Mouse (Mus musculus) E14TG2a.4 (cell line): ENCODE results near the gene Ugt2b36.
"Not testable (repeated sequence)": the region's sequence is repeated elsewhere in the genome, so short reads cannot be mapped to it uniquely, and the experiment has no call there.

Source experiments
- H3K27me3 ChIP-seq: 2 replicates; pipeline ENCODE4 v1.6.1; 2014; ENCODE audit warnings: low read length, control low read depth; ENCODE audit not compliant: insufficient read depth
- H3K36me3 ChIP-seq: 2 replicates; pipeline ENCODE4 v1.6.1; 2014; ENCODE audit warnings: low read length, control low read depth; ENCODE audit not compliant: insufficient read depth
- H3K4me1 ChIP-seq: replicated peaks from 2 replicates; pipeline ENCODE4 v1.6.1; 2014; ENCODE audit warnings: low read depth, low read length, control low read depth
- H3K4me3 ChIP-seq: replicated peaks from 2 replicates; pipeline ENCODE4 v1.5.1; 2014; ENCODE audit warnings: mild to moderate bottlenecking, low read length
- H3K9me3 ChIP-seq: 2 replicates; pipeline ENCODE4 v1.6.1; 2014; ENCODE audit warnings: low read length, control low read depth
- CTCF ChIP-seq: conservative IDR thresholded peaks from 2 replicates; pipeline ENCODE4 v1.5.1; 2014; ENCODE audit warnings: low read length
- NANOG ChIP-seq: IDR thresholded peaks from 2 replicates; pipeline ENCODE4 v1.6.1; 2014; ENCODE audit warnings: borderline replicate concordance, low read length, mixed read lengths
- POU5F1 ChIP-seq: IDR thresholded peaks from 2 replicates; pipeline ENCODE4 v1.6.1; 2014; ENCODE audit warnings: low read length, borderline replicate concordance

Gene Ugt2b36

DNA sequence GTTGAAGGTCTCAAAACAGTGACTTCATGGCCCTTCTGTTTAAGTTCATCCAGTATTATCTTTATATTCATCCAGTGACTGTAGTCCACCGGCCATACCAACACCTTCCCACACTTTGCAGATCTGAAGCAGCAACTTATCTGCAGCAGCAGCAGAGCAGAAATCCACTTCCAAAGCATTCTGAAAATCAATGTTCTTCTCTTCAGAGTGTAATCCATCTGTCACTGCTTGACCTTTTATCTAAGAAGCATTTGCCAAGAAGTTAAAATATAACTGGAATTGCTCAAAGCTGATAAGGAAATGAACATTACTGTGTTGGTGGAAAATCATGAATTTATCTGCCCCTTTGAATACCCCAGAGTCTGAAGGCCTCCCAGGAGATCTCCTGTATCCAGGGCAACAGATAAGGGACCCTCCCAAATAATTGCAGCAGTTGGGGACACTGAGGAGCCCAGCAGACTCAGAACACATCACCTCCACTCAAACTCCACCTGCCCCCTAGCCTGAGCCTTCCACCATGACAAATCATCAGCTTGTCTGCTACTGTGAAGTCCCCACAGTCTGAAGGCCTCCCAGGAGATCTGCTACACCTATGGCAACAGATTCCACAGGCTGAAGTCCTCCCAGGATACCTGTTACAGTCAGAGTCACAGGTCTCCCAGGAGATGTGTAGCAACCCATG lies at the start of gene Ugt2b36:
Gene Ugt2b36 (minus strand): TSS at position 210 of the 682 bp plus-strand sequence.
- H3K4me3 ChIP-seq: no peak within 1 kb of the TSS
- no peak for TF ChIP-seq CTCF
- no peak for TF ChIP-seq POU5F1
- TF ChIP-seq NANOG: no peak
- H3K27me3 ChIP-seq: no peaks in the 10 kb centered on the region
- no peaks in the 10 kb centered on the region for H3K36me3 ChIP-seq
- no peaks in the 10 kb centered on the region for H3K9me3 ChIP-seq
- no peaks in the 10 kb centered on the region for H3K4me1 ChIP-seq

DNA sequence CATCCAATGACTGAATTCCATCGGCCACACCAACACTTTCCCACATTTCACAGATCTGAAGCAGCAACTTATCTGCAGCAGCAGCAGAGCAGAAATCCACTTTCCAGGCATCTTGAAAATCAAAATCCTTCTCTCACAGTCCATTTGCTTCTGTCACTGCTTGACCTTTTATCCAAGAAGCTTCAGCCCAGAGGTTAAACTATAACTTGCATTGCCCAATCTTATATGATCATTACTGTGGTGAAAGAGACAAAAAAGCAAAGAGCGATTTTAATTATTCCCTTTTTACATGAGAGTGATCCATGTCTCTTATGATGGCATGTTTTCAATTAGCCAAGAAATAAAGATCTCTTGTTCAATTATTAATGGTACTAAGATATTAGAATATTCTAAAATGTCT lies 47.8 kb upstream of the Ugt2b36 start, which contains the start of gene Ugt2b5:
Gene Ugt2b5 (minus strand): TSS at position 123 of the 400 bp plus-strand sequence.
- H3K27me3 ChIP-seq, H3K9me3 ChIP-seq: not testable (repeated sequence)

DNA sequence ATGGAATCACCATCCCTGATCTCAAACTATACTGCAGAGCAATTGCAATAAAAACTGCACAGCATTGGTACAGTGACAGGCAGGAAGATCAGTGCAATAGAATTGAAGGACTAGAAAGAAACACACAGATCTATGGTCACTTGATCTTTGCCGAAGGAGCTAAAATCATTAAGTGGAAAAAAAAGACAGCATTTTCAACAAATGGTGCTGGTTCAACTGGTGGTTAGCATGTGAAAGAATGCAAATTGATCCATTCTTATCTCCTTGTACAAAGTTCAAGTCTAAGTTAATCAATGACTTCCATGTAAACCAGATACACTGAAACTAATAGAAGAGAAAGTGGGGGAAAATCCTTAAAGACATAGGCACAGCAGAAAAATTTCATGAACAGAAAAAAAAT lies 11.3 kb upstream of the Ugt2b36 start:
- not testable (repeated sequence) for H3K9me3 ChIP-seq

More for the DNA sequence above, 47.8 kb upstream of the Ugt2b36 start, which contains the start of gene Ugt2b5:
- H3K4me1 ChIP-seq, H3K4me3 ChIP-seq, H3K36me3 ChIP-seq: not testable (repeated sequence)

DNA sequence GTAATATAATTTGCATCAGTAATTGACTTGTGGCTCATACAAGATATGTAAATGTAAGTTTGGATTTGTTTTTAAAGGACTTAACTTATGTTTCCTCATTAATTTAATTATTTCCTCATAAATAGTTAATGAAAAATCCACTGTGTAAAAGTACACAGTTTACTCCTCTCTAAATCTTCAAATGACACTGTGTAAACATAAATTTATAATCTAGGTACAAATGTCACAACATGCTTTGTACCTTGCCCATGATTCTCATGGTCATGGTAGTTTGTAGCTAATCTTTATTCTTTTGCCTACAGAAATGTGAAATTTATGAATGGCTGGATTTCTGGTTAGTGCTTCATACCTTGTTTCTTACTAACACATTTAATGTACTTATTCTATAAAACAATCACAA lies 1.2 kb downstream of the Ugt2b36 start:
- Histone ChIP-seq H3K4me1 (no peaks in the 10 kb centered on the region), H3K36me3 (no peaks in the 10 kb centered on the region), H3K4me3 (no peak overlapping the region), H3K27me3 (no peaks in the 10 kb centered on the region), H3K9me3 (no peaks in the 10 kb centered on the region)
- no peak for TF ChIP-seq CTCF
- no peak for TF ChIP-seq NANOG
- no peak for TF ChIP-seq POU5F1

More for the DNA sequence above, 11.3 kb upstream of the Ugt2b36 start:
- not testable (repeated sequence) for H3K4me3 ChIP-seq, H3K36me3 ChIP-seq, H3K4me1 ChIP-seq, H3K27me3 ChIP-seq

DNA sequence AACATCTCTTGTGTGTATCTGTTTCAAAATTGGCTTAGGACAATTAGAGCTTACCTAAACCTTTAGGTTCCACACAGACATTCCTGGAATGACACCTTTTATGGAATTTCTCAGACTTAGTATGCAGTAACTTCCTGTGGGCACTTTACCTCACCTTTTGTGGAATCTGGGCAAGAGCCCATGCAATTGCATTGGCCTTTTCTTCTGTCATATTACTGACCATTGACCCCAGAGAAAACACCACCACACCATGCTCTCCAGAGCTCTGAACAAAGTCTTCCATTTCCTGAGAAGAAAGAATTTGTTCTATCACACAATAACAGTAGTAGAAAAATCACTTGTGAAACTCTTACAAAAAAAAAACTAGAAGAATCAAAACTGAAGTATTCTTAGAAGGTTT lies 3.1 kb downstream of the Ugt2b36 start:
- Histone ChIP-seq H3K9me3 (no peaks in the 10 kb centered on the region), H3K27me3 (no peaks in the 10 kb centered on the region), H3K4me1 (no peaks in the 10 kb centered on the region), H3K36me3 (no peaks in the 10 kb centered on the region), H3K4me3 (no peak overlapping the region)
- no peak for TF ChIP-seq POU5F1
- no peak for TF ChIP-seq NANOG

DNA sequence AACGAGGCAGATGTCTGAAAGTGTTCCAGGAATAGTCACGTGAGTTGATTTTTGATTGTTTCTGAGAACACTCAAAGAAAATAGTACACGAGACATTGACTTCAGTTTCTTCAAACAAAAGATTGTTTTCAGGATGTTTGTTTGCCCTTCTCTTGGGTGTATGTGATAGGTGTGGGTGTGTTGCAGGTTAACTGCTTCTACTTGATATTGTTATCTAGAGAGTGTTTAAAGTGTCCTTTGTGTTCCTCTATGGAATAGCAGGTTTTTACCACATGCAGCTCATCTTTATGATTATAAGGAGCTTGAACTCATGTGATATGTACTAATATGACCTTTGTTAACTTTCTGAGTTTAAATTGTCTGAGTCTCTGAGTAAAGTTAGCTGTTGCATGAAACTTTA lies 6.1 kb downstream of the Ugt2b36 start:
- H3K4me3 ChIP-seq: no peak overlapping the region
- H3K4me1 ChIP-seq: no peaks in the 10 kb centered on the region
- no peaks in the 10 kb centered on the region for H3K9me3 ChIP-seq
- H3K36me3 ChIP-seq: no peaks in the 10 kb centered on the region
- H3K27me3 ChIP-seq: no peaks in the 10 kb centered on the region
- TF ChIP-seq CTCF (no peak), NANOG (no peak)

DNA sequence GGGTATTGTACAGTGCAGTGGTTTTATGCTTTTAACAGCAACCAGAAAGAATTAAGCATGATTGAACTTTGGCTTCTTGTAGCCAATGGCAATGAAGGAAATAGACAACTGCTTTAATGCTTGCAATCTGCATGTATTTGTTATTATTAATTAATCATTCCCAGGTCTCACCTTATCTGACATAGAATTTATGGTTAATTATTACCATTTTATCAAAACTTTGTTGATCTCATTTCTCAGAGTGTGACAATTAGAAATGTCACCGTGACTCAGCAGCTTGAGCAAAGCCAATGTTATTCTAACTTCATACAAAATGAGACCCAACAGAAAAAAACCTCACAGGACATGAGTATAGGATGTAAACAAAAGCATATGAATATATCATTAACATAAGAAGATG lies 61.7 kb downstream of the Ugt2b36 start:
- no peaks in the 10 kb centered on the region for H3K27me3 ChIP-seq
- TF ChIP-seq NANOG (no peak), POU5F1 (no peak), CTCF (no peak)
- H3K36me3 ChIP-seq: no peaks in the 10 kb centered on the region
- no peak overlapping the region for H3K4me3 ChIP-seq
- peaks cover 10% of the 10 kb centered on the region for H3K9me3 ChIP-seq
- no peaks in the 10 kb centered on the region for H3K4me1 ChIP-seq

DNA sequence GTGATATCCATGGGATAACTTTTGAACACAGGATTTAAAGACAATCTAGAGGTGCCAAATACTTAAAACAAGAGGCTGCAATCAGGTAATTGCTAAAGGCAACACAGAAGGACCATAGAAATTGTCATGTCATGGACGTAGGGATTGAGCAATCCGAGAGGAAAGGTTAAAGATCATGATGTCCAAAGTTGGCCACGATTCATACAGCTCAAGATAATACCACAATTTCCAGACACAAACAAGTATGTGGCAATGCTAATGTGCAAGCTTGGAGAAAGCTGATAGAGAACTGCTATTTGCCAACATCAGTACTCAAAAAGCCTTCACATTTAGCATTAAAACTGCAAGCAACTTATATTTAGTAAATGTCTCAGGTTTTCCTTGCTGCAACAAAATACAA lies 65.0 kb downstream of the Ugt2b36 start:
- TF ChIP-seq NANOG: no peak
- TF ChIP-seq POU5F1: no peak
- TF ChIP-seq CTCF: no peak
- Histone ChIP-seq H3K4me1 (no peaks in the 10 kb centered on the region), H3K9me3 (peaks cover 8% of the 10 kb centered on the region), H3K36me3 (no peaks in the 10 kb centered on the region), H3K27me3 (no peaks in the 10 kb centered on the region), H3K4me3 (no peak overlapping the region)
